Mouse (Mus musculus): Measurements from ENCODE around the gene Gm3468.
"Not testable (repeated sequence)": the region's sequence is repeated elsewhere in the genome, so short reads cannot be mapped to it uniquely, and the experiment has no call there.

Gm3468 gene

GRCm38 (mm10) chr14:6108272-6108925 lies at the start of gene Gm3468:
Gm3468 (minus strand) TSS chr14:6108665.
- DNase-seq (ENCODE audit: low spot score in 2 of 2): peak; percentile 17 to 48

GRCm38 (mm10) chr14:6125707-6126106 lies 17.2 kb upstream of the Gm3468 start, which contains the start of gene Gm3476:
Gm3476 (minus strand) TSS chr14:6125807.
- not testable (repeated sequence) for DNase-seq (ENCODE audit: low spot score in 2 of 2)

GRCm38 (mm10) chr14:6107500-6107899 lies 965 bp downstream of the Gm3468 start:
- DNase-seq (ENCODE audit: low spot score in 2 of 2): not testable (repeated sequence)

GRCm38 (mm10) chr14:6093842-6094241 lies 14.6 kb downstream of the Gm3468 start, which contains the start of gene Gm8206:
Gm8206 (minus strand) TSS chr14:6093942.
- not testable (repeated sequence) for DNase-seq (ENCODE audit: low spot score in 2 of 2)

DNA sequence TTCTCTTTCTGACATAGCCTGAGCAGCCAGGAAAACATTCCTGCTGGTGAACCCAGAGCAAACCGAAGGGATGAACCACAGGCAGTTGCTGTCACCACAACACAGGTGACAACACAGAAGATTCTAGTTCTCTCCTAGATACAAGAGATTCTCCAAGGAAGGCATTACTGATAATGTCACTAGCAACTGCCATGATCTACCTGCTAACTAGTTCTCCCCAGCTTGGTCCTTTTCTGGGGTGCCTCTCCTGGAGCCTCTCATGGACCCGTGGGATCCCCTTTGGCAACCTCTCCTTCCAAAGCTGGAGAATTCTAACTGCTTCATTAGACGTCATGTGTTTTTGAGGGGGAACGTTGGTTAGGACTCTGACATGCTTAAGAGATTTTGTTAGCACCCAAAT lies 50.3 kb downstream of the Gm3468 start, which contains the start of gene Gm6337:
Gm6337 (minus strand) TSS at position 101 of the 400 bp plus-strand sequence.
- not testable (repeated sequence) for DNase-seq (ENCODE audit: low spot score in 2 of 2)

Measured in frontal cortex, postnatal 10 days (tissue).